Mouse (Mus musculus): ENCODE measurements around the gene Lmod3. TPM values are rescaled to one million over a fixed set of nuclear protein-coding genes. Genes with fewer than 3 reads are reported as not detected.

Gene Lmod3
- total RNA-seq, 2 experiments from 2014 or later, result not detected

DNA sequence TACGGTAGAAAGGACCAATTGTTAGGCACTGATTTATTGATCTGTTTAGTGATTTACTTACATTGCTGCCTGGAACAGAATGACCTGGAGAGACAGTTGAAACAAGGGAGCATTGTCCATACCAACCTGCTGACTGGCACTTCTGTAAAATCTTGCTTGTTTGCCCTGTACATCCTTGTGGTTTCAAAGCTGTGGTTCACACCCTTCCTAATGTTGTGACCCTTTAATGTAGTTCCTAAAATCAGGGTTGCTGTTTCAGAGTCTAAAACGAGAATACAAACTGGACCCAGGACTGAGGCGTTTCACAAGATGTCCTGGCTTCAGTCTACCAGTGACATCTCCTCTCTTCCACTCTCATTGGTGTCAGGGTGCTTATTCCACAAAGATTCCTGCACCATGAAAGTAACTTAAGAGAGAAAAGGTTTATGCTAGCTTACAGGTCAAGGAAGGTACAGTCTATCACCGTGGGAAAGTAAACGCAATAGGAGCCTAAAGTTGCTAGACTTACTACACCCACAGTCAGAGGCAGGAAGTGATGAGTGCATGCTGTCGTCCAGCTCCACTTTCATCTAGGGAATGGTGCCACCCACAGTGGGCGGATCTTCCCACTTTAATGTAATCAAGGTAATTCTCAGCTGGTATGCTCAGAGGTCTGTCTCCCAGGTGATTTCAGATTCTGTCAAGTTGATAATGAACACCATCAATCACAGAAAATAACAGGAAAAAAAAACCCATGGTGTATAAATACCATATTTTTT lies 17.5 kb downstream of the Lmod3 start:
- ATAC-seq (replicated peaks; ENCODE audit: poor library complexity), result peak; percentile 68

DNA sequence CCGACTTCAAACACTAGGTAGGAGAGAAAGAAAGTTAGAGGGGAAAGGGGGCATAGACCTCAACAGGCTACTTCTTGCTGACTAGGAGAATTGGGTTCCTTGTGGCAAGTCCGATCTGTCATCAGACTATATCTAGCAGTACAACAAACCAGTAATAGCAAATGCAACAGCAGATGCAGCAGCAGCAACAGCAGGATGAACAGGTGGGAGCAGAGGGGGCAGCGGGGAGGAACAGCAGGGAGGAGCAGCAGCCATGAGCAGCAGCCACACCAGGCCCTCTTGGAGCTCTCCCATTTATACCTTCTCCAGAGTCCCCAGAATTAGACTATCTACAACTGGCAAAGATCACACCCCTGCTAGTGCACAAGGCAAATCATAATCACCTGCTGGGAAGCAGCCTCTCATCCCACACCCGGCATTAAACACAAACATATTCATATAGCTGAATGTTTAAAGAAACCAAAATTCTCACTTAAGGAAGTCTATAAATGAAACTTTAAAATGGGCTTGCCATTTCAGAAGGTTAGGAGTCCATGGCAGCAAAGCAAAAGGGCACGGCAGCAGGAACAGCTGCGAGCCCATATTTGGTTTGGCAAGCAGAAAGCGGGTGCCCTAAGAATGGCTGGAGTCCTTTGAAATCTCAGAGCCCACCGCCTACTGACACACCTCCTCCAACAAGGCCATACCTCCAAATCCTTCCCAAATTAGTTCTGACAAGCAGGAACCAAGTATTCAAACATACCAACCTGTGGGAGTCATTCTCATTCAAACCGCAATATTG lies 25.3 kb downstream of the Lmod3 start:
- ATAC-seq (replicated peaks; ENCODE audit: poor library complexity), result no peak

DNA sequence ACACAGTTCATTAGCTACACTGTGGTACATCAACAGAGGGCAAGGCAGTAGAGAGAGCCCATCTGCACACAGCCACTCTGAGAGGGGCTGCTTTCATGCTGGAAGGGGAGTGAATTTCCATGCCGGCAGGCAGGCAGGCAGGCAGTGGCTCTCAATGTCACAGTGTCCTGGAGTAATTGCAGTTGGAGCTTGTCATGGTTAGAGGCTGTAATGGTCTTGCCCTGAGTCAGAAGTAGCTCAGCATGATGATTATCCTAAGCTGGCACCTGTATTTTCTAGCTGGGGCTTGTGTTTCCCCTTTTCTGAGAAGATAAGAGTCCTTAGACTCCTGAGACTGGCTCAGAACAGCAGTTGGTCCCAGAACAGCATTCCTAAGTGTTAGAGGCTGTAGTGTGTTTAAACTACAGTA lies 26.5 kb downstream of the Lmod3 start:
- peak; percentile 40 for ATAC-seq (replicated peaks; ENCODE audit: poor library complexity)

DNA sequence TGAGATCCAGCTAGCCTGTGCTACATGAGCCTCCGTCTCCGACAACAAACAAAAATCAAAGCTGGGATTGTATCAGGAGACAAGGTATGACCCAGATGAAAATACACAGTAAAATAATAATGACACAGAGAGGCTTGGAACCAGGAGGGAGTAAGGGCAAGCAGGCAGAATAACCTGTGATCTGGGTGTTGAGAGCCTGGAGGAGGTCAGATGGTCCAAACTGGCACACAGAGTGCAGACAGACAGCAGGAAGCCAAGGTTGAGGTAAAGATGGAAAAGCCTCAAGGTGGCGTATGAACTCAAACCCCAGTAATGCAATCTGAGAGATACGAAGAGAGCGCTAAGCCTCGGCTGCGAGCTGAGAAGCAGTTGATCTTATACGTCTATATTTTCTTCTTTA lies 28.1 kb downstream of the Lmod3 start:
- no peak for ATAC-seq (replicated peaks; ENCODE audit: poor library complexity)

DNA sequence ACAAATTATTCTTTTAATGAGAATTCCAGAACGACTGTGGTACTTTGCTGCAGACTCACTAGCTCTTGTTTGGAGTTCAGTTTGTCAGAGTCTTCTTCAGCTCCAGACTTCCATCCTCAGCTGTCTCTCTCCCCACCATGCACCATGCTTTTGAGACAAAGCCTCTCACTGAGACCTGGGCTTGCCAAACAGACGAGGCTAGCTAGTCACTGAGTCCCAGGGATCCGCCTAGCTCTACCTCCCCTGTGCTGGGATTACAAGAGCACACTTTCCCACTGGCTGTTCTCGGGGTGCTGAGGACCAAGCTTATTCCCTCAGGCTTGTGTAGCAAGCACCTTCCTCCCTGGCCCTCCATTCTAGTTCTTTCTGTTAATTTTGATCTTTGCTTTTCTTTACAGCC lies 29.0 kb downstream of the Lmod3 start:
- ATAC-seq (replicated peaks; ENCODE audit: poor library complexity), result no peak

DNA sequence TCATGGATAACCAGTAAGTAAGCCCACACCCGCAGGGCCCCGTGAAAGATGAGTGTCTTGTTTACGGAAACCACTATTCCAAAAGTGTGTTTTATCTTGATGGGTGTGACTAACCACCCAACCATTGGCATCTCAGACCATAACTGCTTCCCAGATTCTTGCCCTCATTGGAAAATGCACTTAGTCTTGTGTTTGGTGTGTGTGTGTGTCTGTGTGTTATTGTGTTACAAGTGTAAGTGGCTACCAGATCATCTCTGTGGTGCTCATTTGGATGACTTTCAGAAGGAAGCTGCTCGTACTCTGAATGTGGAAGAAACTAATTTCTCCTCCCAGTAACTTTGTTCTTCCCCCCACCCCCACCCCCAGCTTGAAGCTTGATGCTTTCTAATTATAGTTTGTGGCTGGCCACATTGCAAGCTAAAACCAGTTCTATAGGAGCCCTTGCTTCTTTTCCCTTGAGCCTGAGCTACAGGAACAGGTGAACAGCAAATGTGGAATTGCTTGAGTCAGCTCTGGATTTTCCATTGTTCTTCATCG lies 29.6 kb downstream of the Lmod3 start:
- ATAC-seq (replicated peaks; ENCODE audit: poor library complexity), result peak; percentile 47

DNA sequence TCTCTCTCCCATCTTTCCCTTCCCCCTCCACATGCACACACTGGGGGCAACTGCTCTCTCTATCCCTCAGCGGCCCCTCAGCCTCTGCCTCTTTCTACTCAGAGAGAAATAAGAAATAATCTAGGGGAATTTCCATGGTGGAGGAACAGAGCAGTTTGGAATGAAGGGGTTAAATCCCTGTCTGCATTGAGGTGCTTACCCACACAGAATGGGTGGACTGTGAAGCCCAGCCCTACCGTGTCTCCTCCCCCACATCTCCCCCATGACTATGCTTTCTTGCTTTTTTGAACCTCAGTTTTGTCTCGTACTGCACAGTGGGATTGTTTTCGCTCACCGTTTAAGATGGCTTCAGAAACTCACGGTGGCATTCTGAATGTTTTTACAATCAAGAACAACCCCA lies 30.2 kb downstream of the Lmod3 start:
- peak; percentile 59 for ATAC-seq (replicated peaks; ENCODE audit: poor library complexity)

DNA sequence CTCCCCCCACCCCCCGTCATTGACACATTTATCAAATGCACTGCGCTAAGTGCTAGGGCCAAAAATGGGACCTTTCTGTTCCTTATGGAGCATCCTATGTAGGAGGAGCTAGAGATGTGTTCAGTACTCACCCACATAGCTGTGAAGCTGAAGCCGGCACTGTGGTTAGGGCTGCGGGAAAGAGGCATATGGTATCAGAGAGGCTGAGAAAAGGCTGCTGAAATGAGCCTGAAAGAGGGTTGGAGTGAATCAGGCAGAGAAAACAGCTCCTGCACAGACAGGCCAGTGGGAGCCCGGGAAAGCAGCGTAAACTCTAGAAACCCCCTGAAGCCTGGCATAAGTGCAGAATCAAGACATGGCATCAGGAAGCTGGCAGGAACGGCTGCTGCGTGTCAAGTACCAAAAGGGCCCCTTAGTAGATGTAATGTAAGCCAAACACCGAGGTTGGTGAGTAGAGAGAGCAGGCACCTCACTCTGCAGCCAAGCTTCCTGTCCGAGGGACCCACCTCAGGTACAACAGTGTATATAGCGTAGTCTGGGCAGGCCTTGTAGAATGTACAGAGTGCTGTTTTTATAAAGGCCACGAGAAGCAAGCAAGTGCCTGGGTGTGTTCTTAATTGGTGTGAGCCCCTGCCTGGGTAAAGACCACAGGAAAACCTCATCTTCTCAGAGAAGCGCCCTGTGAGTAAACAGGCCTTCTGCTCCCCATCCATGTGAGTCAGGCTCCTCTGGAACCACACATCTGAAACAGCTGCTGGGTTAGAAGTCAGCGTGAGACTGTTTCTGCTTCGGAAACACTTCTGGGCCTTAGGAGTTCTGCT lies 31.1 kb downstream of the Lmod3 start:
- ATAC-seq (replicated peaks; ENCODE audit: poor library complexity), result peak; percentile 10; the same call in 1 of the 2 replicates

DNA sequence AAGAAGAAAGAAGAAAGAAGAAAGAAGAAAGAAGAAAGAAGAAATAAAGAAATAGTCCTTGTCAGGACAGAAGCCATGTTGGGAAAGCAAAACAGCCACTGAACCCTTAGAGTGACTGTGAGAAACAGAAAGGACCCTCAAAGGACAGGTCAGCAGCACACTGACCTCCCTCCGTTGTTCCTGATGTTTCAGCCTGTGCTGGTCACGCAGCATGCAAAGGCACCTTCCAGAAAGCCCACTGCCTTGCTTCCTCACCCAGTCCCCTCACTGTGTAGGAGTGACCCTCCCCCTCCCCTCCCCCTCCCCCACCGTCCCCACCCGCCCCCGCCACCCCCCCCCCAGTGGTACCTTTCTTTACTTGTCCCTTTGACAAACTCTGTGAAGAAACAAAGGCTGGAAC lies 31.9 kb downstream of the Lmod3 start:
- ATAC-seq (replicated peaks; ENCODE audit: poor library complexity), result no peak

DNA sequence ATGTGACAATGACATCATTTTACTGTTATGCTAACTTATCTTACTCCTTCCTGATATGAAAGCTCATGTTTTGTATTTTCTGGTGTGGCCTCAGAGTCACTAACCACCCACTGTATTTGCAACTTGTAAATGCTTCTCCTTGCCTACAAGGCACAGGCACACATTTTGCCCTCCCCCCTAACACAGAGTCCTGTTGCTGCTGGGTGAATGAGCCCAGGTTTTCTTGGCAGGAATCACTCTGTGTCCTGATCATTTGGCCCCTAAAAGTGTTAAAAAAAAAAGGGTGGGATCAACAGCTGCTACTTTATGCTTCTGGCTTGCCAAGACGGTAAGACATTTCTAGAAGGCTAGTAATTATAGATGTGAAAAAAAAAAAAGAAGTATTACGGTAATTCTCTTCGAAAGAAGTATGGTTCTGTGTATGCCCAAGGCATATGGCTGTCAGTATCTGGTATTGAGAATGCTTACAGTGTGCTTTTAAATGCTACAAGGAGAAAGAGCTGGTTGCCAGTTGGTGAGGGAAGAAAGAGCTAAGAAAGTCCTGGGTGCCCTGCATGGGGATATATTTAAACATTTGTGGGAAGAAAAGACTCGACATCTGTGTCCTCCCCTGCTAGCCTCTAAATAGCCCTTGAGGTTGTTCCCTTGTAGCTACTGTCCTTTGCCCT lies 36.3 kb downstream of the Lmod3 start:
- no peak for ATAC-seq (replicated peaks; ENCODE audit: poor library complexity)

DNA sequence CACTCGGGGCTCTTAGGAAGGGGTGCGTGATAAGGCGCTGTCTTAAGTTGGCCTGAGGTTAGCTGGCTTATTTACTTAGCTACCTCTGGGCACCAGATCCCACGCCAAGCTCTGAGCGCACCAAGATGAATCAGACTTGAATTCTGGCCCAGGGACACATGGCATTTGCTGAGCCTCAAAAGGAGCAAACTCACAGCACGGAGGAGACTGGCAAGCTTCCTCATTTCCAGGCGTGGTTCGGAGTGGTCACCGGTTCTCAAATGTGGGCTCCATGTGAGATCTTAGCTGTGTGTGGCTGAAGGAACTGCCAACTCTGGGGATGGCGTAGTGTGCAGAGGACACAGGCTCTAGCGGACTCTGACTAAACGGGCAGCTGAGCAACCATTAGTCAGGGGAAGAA lies 40.6 kb downstream of the Lmod3 start:
- peak; percentile 47 for ATAC-seq (replicated peaks; ENCODE audit: poor library complexity)

DNA sequence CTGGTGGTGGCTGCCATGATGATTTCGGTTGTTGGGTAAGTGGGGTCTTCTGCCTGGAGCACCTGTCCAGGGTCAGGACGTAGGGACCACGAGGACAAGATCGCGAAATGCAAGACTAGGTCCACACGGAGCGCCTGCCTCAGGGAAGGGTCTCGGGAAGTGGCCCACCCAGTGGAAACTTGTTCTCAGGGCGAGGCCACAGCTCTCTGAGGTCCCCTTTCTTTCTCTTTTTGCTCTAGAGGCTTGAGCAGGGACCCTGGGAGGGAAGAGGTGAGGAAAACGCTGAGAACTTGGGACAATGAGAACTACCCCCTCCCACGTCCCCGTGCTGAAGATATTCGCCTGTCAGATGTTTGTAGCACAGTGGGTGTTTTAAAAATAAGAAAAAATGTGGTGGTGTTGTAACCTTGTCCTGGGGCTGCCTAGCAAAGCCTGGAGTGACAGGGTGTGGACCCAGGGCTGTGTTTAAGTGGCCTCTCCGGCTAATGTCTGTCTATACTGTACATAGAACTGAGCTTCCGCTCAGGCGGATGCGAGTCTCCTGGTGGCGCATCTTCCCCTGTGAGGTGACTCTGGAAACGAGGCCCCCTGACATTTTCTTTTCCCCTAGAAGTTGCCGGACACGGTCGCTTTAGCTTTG lies 41.5 kb downstream of the Lmod3 start:
- ATAC-seq (replicated peaks; ENCODE audit: poor library complexity), result peak; percentile 51

DNA sequence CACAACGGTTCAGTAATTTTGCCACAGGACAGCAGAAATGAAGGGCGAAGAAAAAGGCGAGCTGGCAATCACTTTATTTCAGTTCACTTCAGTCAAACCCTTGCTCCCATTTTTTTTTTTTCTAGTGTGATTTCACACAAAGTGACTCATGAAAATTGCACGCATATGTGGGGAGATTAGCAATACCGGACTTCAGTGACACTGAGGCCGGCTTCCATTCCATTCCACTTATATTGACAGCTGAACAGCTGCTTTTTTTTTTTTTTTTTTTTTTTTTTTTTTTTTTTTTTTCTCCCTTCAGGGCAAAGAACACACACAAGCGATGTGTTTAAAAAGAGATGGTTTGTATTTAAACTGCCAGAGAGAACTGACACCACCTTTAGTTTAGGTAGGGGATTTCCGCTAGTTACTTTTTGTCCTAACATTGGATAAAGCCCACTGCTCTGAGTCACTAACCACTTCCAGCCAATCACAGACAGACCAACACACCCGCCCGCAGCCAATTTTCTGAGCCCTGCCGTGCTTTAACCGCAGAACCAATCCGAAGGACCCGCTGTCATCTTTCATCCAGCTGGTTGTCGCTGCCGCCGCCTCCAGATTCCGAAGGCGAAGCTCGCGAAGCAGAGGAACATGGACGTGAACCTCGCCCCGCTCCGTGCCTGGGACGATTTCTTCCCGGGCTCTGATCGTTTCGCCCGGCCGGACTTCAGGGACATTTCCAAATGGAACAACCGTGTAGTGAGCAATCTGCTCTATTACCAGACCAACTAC lies 42.2 kb downstream of the Lmod3 start, which contains the start of gene Arl6ip5:
TSS of gene Arl6ip5 (plus strand) at position 499 of the 771 bp plus-strand sequence.
- peak; percentile 70 for ATAC-seq (replicated peaks; ENCODE audit: poor library complexity)

DNA sequence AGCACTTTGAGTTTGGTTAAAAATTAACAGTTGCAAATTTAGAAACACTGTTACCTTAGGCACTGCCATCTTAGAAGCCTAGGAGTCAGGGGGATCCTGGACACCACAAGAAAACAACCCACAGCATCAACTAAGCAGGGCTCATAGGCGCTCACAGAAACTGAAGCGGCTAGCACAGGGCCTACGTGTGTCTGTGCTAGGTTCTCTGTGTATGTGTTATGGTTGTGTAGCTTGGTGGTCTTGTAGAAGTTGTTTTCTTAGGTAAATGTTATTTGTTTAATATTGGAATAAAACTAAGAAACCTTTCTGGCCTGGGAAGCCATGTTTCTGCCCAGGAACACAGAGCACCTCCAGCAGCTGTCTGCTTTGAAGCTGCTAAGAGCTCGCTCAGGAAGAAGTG lies 42.8 kb downstream of the Lmod3 start:
- ATAC-seq (replicated peaks; ENCODE audit: poor library complexity), result no peak

DNA sequence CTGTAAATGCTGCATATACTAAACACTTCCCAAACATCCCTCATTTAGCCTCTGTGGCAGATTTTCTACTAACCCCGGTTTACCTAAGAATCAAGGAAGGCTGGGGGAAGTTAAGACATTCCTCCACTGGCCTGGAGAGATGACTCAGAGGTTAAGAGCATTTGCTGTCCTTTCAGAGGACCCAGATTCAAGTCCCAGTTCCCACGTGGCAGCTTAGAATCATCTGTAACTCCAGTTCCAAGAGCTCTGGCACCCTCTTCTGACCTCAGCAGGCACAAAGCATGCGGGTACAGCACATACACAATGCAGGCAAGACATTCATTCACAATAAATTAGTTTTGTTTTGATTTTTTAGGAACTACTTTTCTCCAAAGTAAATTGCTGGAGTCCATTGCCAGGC lies 43.4 kb downstream of the Lmod3 start:
- ATAC-seq (replicated peaks; ENCODE audit: poor library complexity), result no peak

DNA sequence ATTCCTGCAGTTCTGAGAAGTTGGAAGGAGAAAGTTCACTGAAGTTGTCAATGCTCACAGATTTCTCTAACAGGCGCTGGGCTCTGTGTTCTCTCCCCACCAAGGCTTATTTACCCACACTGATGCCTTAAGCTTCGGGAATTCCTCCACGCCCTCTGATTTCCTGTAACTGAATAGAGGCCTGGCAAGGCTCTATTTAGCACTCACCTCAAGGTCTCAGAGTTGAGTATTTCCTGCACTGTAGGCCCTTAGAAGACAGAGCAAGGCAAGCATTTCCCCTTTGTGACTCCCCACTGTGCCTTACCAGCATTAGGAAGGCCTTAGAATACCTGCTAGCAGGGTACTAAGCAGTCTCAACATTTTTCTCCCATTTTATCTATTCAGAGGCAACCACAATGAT lies 44.2 kb downstream of the Lmod3 start:
- no peak for ATAC-seq (replicated peaks; ENCODE audit: poor library complexity)

DNA sequence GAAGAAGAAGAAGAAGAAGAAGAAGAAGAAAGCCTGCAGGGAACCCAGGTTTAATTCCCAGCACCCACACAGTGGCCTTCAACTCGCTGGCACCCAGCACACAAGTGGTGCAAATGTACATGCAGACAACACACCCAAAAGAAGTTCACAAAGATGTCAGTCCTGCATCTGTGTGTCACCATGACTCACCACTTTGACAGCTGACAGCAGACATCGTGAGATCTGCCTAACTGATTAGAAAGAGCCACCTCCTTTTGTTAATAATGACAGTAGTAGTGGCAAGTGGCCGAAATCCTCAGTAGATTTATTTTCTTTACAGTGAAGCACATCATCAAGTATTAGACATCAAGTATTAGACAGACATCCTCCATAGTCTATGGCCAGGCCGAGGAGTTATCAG lies 45.5 kb downstream of the Lmod3 start:
- ATAC-seq (replicated peaks; ENCODE audit: poor library complexity), result no peak

DNA sequence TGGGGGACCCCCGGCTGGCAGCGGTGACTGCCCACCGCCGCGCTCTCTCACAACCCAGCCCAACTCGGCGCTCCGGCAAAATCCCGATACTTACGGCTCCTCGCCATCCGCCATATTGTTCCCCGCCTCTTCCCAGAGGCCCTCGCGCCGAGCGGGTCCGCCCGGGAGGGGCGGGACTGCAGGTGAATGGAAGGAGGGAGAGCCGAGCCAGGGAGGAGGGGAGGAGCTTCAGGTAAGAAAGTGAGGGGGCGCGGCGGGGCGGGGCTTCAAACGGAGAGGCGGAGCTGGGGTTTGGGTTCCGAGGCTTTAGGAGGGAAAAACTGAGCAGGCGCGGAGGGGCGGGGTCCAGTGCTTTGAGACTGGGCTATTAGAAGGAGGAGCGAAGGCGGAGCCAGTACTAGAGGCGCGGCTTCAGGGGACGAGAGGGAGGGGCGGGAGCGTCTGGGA lies 47.1 kb downstream of the Lmod3 start, which contains the start of gene Uba3:
TSS of gene Uba3 (minus strand) at position 209 of the 447 bp plus-strand sequence.
- ATAC-seq (replicated peaks; ENCODE audit: poor library complexity), result peak; percentile 94

DNA sequence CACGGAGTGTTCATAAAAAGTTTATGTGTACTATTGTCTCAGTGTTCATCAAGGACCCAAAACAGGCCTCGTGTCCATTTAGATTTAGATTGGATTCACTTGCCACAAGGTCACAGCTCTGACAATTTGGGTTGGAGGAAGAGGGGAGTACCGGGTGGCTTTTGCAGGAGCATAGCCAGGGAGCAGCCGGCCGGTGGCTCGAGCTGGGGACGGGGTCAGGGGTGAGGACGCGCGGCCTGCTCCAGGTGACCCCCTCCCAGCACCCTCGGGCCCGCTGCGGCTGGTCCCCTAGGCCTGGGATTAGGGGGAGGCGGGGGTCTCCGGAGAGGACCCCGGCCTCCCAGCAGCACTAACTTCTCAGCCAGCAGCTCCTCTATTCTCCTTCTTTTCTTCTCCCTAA lies 47.6 kb downstream of the Lmod3 start:
- no peak for ATAC-seq (replicated peaks; ENCODE audit: poor library complexity)

All from megakaryocyte progenitor cell, adult 5-6 weeks (primary cell).